Mouse (Mus musculus) thymus, postnatal 25 days (tissue): ENCODE data around the gene Wfs1.
"Not testable (repeated sequence)": the region's sequence is repeated elsewhere in the genome, so short reads cannot be mapped to it uniquely, and the experiment has no call there.

Experiments
- DNase-seq: peaks from one replicate; pipeline ENCODE4 v3.0.0; 2022

Gene Wfs1

DNA sequence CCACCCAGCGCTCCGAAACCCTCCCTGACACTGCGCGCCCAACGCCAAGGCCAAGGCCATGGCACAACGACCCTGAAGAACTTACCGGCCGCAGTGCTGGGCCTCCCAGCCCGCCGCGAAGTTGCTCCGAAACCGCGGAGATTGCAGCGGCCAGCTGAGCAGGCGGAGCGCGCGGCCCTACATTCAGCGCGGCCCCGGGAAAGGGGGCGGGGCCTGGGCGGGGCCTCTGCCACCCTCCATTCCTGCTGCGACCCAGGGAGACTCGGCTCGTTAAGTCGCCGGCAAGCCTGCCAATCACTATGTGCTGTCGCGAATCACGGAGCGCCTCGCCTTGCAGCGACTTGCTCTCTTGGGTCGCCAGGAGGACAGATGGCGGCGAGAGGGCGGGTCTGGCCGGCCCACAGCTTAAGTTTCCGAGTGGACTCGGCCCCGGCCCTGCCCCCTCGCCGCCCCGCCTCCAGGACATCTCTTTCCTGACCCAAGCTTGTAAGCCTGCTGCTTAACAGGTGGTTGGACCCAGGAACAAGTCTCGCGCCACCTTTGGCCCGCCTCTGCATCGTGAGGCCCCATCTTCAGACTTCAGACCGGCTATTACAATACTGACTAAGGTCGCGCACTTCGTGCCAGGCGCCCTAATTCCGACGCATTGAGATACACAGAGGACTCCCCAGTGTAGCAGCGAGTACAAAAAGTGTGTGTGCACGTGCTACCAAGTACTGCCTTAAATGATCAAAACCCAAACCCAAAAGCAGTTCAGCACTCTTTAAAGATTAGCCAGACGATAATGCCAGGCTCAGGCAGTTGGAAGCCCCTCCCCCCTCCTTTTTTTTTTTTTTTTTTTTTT is at the start of gene Wfs1:
Gene Wfs1, minus strand, starts transcription at position 425 of the 844 bp plus-strand sequence.
- DNase-seq: peak; percentile 92

DNA sequence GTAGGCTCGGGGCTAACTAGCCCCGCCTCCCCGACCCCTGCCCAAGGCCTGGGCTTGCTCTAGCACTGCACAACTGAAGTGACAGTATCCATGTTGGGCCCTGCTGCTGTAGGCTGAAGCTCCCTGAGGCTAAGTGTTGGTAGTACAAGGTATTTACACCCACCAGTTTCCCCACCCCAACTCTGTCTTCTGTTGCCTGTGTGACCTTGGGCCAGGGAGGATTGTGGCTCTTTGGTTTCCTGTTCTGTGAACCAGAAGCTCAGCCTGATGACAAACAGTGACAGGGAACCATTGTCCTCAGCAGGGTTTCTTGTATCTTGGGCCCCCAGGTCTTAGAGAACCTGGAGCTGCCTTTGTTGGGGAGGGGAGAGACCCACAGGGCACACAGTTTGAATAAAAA is 47.9 kb upstream of the Wfs1 start:
- no peak for DNase-seq

DNA sequence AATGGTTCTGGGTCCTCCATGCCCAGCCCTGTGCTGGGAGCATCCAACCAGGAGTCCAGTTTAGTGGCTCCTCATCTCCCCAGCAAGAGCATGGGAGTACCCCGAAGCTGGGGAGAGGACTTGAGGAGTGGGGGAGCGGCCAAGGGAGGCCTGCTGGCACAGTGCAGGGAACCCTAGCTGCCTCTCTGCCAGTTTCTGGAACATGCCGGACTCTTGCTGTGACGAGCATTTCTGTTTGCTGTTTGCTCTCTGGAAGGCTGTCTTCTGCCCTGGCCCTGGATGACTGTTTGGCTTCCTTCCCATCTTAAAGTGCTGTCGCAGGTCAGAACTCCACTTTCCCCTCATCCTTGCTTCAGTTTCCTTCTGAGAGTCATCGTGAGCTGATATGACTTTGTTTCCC is 46.9 kb upstream of the Wfs1 start:
- no peak for DNase-seq

DNA sequence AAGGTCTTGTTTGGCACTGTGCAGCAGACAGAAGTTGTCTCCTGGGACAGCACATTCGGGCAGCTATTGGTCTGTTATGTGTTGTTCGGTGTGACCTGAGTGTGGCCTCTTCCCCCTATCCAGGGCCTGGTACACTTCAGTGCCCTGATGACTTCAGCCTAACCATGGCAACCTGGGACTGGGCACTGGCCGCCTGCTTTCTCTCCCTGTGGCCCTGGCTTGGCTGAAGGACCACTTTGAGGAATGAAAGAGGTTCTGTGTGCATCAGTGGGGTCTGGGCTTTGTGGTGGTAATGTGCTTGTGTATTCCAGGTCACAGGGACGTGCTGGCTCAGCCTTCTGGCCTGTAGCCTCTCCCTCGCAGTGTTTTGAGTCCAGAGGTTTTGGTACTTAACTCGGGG is 46.2 kb upstream of the Wfs1 start:
- no peak for DNase-seq

DNA sequence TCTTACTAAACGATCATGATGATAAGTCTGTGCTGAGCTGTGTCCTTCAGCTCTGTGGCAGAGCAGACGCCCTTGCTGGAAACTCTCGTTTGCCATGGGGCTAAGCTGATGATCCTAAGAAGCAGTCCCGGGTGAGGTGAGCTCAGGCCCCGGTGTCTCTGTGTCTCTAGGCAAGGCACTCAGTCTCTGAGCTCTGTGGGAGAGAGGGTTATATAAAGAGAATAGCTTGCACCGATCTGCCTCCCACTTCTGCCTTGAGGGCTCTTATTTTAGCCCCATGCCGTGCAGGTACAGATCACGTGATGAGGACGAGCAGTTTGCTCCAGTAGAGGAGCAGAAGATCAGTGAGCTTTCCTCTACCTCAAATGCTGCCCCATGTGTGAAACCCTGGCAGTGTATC is 41.7 kb upstream of the Wfs1 start:
- DNase-seq: no peak

DNA sequence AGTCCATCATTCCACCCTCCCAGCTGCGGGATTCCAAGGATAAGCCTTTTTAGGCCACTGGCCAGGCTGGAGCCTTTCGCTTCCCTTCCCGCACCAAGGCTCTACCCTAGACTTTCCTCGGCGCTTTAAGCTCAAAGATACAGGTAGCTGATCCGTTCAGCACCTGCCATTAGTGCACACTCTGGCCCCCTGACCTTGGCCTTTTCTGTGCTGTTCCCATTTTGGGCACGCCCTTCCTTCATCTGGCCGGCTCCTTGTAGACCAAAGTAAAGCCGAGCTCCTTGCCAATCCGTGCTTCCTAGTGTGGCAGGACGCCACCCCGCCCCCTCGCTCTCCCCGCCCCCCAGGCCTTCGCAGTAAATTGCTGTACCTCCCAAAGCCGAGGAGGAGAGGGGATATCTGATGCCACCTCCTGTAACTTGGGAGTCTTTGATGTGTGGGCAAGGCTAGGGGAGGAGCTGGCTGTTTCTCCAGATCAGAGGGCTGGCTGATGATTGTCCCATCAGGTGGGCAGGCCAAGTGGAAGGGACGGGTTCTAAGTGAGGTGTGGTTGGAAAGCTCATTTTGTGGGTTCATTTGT is 40.4 kb upstream of the Wfs1 start:
- DNase-seq: no peak

DNA sequence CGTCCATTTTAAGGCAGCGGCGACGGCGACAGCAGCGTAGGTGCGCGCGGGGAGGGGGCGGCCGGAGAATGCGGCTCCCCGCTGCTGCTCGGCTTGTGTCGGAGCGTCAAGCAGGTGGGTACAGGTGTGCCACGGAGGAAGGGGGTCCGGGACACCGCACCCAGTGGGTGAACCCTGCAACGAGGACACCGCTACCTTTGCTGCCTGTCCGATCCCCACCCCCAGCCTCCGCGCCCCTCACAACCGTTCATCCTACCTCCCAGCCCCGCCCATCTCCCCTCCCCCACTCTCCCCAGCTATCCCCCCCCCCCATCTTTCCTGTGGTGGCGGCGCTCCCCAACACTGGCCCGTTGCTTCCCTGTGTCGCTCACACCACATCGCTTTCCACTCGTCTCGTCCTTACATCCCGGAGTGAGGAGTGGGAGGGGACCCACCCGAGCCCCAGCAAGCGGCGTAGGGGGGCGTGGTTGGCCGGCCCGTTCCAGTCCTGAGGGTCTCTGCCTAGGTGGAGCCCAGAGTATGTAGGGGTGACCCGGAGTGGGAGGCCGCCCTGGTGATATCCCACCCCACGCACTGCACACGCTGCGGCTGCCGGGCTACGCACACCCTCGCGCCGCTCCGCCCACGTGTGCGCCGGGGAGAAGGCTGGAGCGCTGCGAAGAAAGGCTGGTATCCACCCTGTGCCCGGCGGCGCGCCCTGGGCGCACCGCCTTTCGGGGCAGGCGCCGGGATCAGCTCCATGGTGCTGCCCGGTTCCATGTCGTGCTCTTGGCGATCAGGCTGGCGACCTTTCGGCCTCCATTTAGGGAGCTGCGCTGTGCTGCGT is 39.7 kb upstream of the Wfs1 start:
- DNase-seq: peak; percentile 10

DNA sequence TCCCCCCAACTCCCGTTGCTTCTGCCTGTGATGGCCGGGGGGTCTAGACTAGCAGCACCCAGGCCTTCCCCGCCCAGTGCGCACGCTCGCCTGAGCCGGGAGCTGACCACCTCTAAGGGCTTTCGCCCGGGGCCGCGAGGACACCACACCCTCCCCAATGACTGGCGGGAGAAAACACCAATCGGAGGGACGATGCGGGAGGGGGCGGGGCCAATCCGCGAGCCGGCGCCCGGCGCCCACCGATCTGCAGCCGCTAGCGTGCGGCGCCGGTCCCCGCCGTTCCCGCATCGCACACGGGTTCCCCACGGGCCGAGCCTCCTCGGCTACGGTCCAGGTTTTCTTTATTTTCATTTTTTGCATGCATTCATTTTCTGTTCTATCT is 39.1 kb upstream of the Wfs1 start:
- peak; percentile 55 for DNase-seq

DNA sequence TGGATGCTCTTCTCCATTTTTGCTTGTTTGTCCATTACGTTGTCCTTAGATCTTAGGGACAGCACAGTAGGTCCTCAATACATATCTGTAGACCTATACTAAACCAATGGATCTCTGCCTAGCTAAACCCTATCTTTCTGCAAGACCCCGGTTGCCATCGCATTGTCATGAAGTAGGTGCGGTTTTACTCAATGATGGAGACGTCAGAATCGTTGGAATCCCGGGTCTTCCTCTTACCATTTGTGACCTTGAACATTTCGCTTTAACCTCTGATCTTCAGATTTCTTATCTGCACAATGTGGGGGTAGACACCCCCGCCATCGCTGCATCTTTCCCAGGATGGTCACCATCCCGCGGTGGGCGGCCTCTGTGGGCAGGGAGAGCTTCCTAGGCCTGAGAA is 38.7 kb upstream of the Wfs1 start:
- no peak for DNase-seq

DNA sequence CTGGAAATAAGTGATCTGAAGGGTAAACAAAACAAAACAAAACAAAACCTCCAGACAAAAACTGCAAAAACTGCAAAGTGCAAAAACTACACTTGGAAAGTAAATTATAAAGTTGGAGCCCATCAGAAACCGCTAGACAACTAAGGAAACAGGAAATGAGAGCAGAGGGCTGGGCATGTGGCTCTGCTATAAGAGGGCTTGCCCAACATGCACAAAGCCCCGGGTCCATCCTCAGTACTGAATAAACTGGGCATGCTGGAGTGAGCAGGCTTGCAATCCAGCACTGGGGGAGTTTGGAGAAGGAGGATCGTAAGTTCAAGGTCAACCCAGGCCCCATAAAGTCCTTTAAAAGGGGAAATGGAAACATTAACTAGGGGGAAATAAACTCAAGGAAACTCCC is 28.2 kb upstream of the Wfs1 start:
- no peak for DNase-seq

DNA sequence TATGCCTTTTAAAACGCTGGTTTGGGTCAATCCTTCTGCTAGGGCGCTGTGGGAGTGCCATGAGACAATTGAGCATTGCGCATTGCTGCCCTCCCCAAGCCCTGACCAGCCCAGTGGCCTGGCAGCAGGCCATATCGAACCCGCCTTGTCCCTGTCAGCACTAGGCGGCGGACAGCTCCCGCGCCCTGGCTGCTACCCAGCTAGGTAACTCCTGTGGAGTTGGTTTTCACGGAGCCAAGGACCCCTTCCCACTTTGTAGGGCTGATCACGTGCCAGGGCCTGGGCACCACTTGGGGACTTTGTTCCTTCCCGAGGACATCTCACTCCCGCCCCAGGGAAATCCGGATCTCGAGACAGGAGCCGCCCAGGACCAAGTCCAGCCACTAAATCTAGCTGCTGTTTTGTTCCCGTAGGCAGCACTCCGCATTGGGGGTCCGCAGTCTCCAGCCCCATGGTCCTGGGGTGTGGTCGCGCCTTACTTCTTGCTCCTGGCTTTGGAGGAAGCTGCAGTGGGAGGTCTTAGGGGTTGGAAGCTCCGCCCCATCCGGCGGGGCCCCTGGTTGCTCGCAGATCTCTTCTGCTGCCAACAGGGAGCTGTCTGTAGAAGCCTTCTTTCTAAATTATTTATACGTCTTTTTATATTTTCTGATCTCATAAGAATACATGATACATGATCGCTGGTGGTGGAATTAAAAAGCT is 26.8 kb upstream of the Wfs1 start:
- no peak for DNase-seq

DNA sequence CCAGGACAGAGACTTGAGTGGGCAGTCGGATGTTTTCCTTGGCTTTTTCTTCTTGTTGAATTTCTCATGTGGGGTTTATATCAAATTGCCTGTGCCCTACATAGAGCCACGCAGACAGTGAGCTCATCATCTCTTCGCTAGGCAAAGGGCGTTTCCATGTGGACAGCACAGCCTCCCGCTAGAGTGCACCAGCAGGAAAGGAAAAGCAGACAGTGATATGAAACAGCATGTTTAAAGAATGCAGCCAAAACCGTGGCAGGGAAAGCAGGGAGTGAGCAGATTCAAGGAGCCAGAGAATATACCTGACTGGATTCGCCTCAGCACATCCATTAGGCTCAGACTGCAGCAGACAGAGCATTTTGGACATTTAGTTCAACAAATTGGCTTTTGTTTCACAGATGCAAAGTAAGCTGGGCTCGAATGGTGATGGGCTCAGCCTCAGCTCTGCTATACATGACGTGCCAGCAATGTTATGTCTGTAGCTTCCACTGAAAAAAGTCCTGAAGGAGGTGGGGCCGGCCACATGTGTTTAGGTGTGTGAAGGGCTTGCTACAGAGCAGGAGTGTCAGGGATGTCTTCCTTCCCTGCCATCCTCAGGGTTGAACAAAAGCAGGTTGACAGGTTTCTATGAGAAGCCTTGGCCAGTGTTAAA is 21.8 kb upstream of the Wfs1 start:
- no peak for DNase-seq

DNA sequence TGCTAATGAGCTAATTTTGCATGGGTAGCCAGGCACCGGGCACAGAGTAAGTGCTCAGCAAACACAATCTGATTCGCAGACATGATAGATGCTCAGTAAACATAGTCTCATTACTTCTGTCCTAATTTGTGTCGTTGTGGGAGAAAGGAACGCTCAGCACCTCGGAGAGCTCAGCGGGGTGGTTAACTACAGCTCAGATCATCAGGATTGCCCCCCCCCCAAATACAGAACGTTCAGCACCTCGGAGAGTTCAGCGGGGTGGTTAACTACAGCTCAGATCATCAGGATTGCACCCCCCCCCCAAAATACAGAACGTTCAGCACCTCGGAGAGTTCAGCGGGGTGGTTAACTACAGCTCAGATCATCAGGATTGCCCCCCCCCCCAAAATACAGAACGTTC is 20.8 kb upstream of the Wfs1 start:
- DNase-seq: not testable (repeated sequence)

DNA sequence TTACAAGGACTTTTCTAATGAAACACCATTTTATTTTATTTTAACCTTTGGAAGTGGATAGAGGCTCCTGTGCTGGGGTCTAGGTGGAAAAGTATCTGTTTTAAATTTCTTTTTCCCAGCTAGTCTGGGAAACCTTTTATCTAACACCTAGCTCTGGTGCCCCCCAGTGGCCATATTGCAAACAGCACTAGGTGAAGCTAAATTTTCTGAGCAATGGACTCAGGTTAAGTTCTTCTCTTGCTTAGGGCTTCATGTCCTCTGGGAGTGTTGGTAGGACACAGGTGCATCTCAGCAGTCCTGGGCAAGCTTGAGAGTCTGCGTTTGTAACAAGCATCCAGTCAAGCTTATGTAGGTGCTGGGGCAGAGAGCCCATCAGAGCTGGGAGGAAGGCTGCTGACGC is 13.0 kb upstream of the Wfs1 start:
- DNase-seq: peak; percentile 81

DNA sequence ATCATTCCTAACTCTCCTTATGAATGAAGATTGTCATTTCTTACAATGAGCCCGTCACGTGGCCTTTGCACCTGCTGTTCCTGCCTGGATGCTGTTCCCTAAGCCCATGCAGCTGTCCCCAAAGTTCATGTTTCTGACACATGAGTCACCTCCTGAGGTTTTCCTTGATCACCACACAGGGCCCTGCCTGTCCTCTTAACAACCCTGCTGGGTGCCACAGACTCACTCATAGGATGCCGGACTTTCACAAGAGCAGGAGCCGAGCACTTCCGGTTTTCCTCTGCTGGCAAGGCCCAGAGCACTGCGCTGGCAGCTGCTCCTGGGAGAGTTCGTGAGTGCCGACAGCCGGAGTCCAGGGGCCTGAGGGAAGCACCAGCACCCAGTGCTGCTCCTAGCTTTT is 12.0 kb upstream of the Wfs1 start:
- no peak for DNase-seq

DNA sequence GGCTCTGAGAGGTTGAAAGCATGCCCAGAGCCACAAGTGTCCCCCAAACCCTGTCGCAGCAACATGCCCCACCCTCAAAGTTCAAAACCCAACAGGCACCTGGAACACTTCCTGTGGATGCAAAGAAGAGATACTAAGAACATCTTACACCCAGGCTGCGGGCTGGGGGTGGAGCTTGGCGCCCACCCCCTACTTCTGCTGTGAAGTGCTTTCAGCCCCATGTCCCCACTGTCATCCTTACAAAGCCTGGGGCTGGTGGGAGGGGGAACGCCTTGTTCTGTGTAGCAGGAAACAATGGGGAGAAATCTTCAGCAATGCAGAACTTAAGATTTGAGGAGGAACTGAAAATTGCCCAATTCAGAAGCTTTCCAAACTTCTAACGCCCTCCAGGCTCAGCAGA is 9.0 kb upstream of the Wfs1 start:
- DNase-seq: peak; percentile 68

DNA sequence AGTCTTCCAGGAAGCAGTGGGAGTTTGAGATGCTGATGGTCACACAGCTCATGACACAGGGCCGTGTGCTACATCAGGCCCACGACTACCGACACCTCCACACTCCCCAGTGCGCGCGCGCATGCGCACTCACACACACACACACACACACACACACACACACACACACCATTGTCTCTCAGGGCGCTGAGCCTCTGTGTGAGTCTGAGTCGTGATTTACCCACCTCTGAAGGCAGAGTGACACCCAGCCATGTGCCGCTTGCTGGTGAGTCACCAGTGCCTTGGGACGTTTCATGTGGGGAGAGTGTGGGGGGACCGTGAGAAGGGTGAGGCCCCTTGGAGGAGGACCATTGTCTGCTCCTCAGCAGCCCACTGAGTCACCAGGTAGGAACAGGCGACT is 7.4 kb upstream of the Wfs1 start:
- DNase-seq: no peak

DNA sequence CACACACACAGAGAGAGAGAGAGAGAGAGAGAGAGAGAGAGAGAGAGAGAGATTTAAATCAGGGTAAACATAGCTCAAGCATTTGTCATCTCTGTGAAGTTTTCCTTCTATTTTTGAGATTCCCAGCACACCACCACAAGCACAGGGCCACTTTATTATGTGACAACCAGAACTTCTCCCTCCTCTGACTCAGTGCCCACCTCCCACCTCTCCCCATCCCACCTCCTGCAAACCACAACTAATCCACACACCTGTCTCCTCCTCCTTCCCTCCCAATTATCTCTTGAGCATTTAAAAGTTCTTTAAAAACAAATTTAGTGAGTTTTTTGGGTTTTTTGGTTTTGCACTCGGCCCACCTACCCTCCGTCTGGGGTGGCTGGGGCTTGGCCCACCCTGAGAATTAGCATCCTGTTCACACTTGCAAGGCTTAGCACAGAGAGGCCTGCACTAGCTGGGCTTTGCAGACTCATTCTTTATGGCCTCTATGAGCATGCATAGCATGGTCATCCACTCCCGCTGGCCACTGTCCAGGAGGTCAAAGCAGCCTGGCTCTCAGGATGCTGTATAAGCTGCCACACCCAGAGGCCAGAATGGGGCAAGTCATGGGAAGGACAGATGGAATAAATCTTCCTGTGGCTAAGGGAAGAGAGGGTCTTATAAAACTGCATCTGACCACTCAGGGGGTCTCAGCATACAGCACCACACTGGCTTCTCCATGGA is 1.8 kb upstream of the Wfs1 start:
- DNase-seq: no peak

DNA sequence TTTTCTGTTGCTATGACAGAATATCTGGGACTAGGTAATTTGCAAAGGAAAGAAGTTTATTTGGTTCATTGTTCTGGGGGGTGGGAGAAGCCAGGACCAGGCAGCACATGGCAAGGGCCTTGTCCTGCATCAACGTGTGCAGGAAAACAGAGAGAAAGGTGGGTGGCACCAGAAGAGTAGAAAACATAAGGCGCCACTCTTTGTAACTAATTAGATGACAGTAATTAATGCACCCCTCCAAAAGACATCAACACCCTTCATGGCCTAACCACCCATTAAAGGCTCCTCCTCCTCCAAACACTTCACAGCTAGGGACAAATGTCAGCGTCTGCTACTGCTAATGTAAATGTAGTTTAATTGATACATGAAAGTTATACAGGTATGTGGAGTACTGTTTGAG is 1.2 kb upstream of the Wfs1 start:
- no peak for DNase-seq

DNA sequence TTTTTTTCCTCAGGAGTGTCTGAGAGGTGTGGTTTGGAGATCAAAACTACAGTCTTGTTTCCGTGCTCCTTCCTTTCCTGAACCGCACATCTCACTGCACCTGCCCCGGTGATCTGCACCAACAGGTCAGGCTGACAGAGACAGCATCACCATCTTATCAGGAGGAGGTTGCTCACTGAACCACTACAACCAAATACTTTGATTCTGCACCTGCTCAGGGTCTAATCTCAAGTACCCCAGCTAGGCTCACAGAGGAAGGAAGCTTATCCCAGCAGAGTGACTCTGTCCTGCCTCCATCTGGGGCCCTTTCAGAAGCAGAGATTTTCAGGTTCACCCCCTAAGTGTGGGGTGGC is 596 bp upstream of the Wfs1 start:
- peak; percentile 41 for DNase-seq

DNA sequence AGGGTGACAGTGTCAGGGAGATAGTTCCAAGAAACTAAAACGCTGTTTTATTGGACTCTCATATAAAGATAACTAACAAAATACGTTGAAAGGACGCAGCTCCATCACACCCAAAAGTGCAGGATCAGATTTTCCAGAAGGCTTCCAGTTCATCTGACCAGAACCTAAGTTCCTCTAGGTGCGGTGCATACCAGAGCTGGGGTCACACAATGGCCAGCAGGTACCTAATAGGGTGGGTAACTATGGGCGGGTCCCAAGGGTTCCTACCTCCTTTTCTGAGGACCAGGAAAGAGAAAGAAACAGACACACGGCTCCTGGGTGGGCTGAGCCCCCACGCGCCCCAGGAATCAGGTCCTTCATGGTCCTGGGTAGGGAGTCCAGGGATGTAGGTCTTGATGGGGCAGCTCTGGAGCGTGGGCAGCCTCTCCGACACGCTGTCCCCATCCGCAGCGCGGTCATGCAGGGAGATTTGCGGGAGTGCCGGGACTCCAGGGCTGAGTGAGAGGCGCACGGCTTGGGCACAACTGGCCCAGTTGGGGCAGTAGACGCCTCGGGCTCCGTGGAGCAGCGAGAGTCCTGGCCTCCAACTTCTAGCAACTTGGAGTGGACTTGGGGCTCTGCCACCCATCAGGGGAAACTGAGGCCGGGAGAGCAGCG is 753 bp downstream of the Wfs1 start:
- DNase-seq: no peak

DNA sequence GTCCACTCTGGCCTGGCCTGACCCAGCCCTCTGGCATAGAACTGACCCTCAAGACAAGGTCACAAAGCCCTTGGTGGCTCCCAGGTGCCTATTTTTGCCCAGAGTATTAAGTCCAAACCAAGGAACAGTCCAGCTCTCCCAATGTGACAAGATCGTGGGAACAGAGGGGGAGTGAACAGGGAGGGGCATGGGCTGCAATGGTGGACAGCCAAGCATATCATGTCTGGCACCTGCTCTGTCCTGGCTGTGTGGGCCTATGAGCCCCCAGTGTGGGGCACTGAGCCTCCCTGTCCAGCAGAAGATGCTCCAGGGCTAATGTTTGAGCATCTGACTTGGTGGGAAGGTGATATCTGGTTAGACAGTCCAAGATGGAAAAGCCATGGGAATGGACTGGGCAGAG is 2.4 kb downstream of the Wfs1 start:
- no peak for DNase-seq
